In the genomic region with DNA sequence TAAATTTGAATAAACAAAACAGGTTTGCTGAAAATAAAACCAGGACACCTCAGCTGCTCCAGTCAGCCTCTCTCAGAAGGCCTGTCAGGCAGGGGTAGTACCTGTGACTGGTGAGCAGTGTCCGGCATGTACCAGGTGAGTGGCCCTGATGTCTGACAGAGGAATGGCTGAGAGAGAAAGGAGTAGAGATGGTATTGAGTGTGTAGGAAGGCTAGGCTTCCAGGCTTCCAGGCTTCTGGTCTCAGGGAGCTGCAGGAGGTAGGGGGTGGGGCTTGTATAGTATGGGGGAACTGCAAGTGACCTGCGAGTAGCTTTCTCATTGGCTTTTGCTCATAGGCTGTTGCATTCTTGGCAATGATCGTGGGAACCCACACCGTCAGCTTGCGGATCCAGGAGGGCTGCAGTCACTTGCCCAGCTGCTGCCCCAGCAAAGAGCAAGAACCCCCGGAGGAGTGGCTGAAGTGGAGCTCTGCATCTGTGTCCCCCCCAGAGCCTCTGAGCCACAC, we compare ENCODE assay signal across 14 mouse cellular contexts. TPM values are rescaled to one million over a fixed set of nuclear protein-coding genes. Genes with fewer than 3 reads are reported as not detected.
DNase-seq lines count a peak whose midpoint lies in the region; ATAC-seq and TF ChIP-seq lines count a peak whose summit lies in the region.
"Had no signal": no experiment of that assay in that cellular context is flagged by ENCODE, and none has a peak within 500 bp of the region (broad histone marks: within the 10 kb centered on the region; RNA-seq: fewer than 3 reads in every experiment).

A gene (plus strand): TSS at position 51 of the 506 bp plus-strand sequence.

- H3K9me3 ChIP-seq in lung, embryonic 16.5 days (ENCODE audit: control insufficient read depth, low read length): no peaks in the 10 kb centered on the region
- H3K9me3 ChIP-seq in hindbrain, embryonic 10.5 days: no peaks in the 10 kb centered on the region
- no peaks in the 10 kb centered on the region for H3K9me3 ChIP-seq in limb, embryonic 14.5 days (ENCODE audit: control insufficient read depth, low read length)

- no peak for DNase-seq in lung, postnatal 36 days
- peak; percentile 49 for DNase-seq in R1 (ENCODE audit: low read depth, low spot score)
- DNase-seq in hindbrain, embryonic 10.5 days (ENCODE audit: low spot score): no peak
- DNase-seq in limb, embryonic 14.5 days (ENCODE audit: low spot score): peak; percentile 62
- DNase-seq in ovary, adult 18-20 months (ENCODE audit: low spot score): no peak
- DNase-seq in gastrocnemius, adult 8-10 months (ENCODE audit: low spot score in 2 of 2): no peak
- DNase-seq: cerebellum, postnatal 25 days; heart, adult 2 months; heart, postnatal 4 days; kidney, postnatal 25 days had no signal

- H3K36me3 ChIP-seq in lung, embryonic 16.5 days (ENCODE audit: control insufficient read depth, insufficient read depth, low read length): no peaks in the 10 kb centered on the region
- no peaks in the 10 kb centered on the region for H3K36me3 ChIP-seq in hindbrain, embryonic 10.5 days
- no peaks in the 10 kb centered on the region for H3K36me3 ChIP-seq in limb, embryonic 14.5 days (ENCODE audit: control insufficient read depth, insufficient read depth, low read length)

- WGBS in lung, embryonic 16.5 days: 24% methylated on average over 6 of the region's 6 CpGs
- 32% methylated on average over 6 of the region's 6 CpGs for WGBS in hindbrain, embryonic 10.5 days
- 21% methylated on average over 5 of the region's 6 CpGs for WGBS in limb, embryonic 14.5 days

- H3K9ac ChIP-seq in lung, embryonic 16.5 days (ENCODE audit: low read length): no peak within 1 kb of the TSS
- no peak within 1 kb of the TSS for H3K9ac ChIP-seq in limb, embryonic 14.5 days (ENCODE audit: low read depth, low read length, severe bottlenecking)

- H3K27ac ChIP-seq in lung, embryonic 16.5 days (ENCODE audit: low read length): no peak within 1 kb of the TSS
- H3K27ac ChIP-seq in hindbrain, embryonic 10.5 days: peak within 1 kb of the TSS; percentile 53
- no peak within 1 kb of the TSS for H3K27ac ChIP-seq in limb, embryonic 14.5 days (replicated peaks; ENCODE audit: low read depth, low read length)
- H3K27ac ChIP-seq: heart, adult 2 months had no signal

- H3K27me3 ChIP-seq in lung, embryonic 16.5 days (ENCODE audit: control insufficient read depth, insufficient read depth, low read depth, low read length): no peaks in the 10 kb centered on the region
- peaks cover 8% of the 10 kb centered on the region for H3K27me3 ChIP-seq in hindbrain, embryonic 10.5 days (ENCODE audit: insufficient read depth, poor library complexity, severe bottlenecking)
- no peaks in the 10 kb centered on the region for H3K27me3 ChIP-seq in limb, embryonic 14.5 days (ENCODE audit: control insufficient read depth, insufficient read depth, low read length)

- peak; percentile 20; the same call in 1 of the 2 replicates for ATAC-seq in lung, embryonic 16.5 days (ENCODE audit: low read depth)
- ATAC-seq in limb, embryonic 14.5 days (ENCODE audit: low FRiP score, low read depth): peak; percentile 60; the same call in 1 of the 2 replicates
- no peak for ATAC-seq in megakaryocyte progenitor cell, adult 5-6 weeks (replicated peaks; ENCODE audit: poor library complexity)
- ATAC-seq: lung, postnatal 0 days had no signal

- TF ChIP-seq POLR2A in limb, embryonic 14.5 days (IDR thresholded peaks at IDR 0.05; ENCODE audit: borderline replicate concordance, extremely low read depth, insufficient read depth, insufficient read length): no peak

- no peak within 1 kb of the TSS for H3K4me3 ChIP-seq in lung, embryonic 16.5 days (ENCODE audit: low read length)
- H3K4me3 ChIP-seq in hindbrain, embryonic 10.5 days: 0 out of 2 replicates have a peak within 1 kb of the TSS, but pooled peaks have one; percentile 1
- no peak within 1 kb of the TSS for H3K4me3 ChIP-seq in limb, embryonic 14.5 days (replicated peaks; ENCODE audit: low read length)
- H3K4me3 ChIP-seq: heart, adult 2 months had no signal

- H3K4me1 ChIP-seq in lung, embryonic 16.5 days (replicated peaks; ENCODE audit: control insufficient read depth, insufficient read depth, low read length): peaks cover 3% of the 10 kb centered on the region; the same call in 1 of the 2 replicates
- peaks cover 50% of the 10 kb centered on the region for H3K4me1 ChIP-seq in hindbrain, embryonic 10.5 days (replicated peaks)
- peaks cover 28% of the 10 kb centered on the region for H3K4me1 ChIP-seq in limb, embryonic 14.5 days (ENCODE audit: control insufficient read depth, insufficient read depth, low read length)

- no peak within 1 kb of the TSS for H3K4me2 ChIP-seq in lung, embryonic 16.5 days (ENCODE audit: low read depth, low read length)
- no peak within 1 kb of the TSS for H3K4me2 ChIP-seq in limb, embryonic 14.5 days (replicated peaks; ENCODE audit: low read depth, low read length, severe bottlenecking)

RNA-seq across cellular contexts. Expression of the gene that starts here (rescaled TPM):
- not detected in 2 replicates for polyA plus RNA-seq in lung, embryonic 16.5 days (2015; fragmentation: Nextera tagmentation; extraction: Ambion mirVana)
- 0.24 TPM in 1 of 2 replicates, not detected in the other for polyA plus RNA-seq in hindbrain, embryonic 10.5 days (2016; fragmentation: Nextera tagmentation; extraction: Ambion mirVana)
- polyA plus RNA-seq in limb, embryonic 14.5 days (2012; rRNA removed): 0.31 and 0.77 TPM in 2 replicates
- 0.19 TPM in 1 of 2 replicates, not detected in the other for polyA plus RNA-seq in limb, embryonic 14.5 days (2014; fragmentation: Nextera tagmentation; extraction: Ambion mirVana)
- not detected in 2 replicates for total RNA-seq in megakaryocyte progenitor cell, adult 5-6 weeks (2015)
- not detected in 2 replicates for total RNA-seq in megakaryocyte progenitor cell, adult 5-6 weeks (2017)
- not detected for total RNA-seq in gastrocnemius, adult 8-10 months (2022)
- total RNA-seq: heart, adult 2 months; heart, postnatal 4 days had no signal
- polyA plus RNA-seq: heart, adult 2 months; lung, postnatal 0 days; spleen, adult 2 months had no signal

Comparison
In these comparisons a context has a peak if more than half of its experiments do, and no peak if none do; other contexts are left out.
1. Peak in ATAC-seq in lung, embryonic 16.5 days; RNA of the gene not detected or under 1 TPM.
2. Peak in DNase-seq and ATAC-seq in limb, embryonic 14.5 days; RNA of the gene not detected or under 1 TPM.